Mouse (Mus musculus) kidney, embryonic 14.5 days (tissue): ENCODE results near the gene Gpbp1l1. TPM values are rescaled to one million over a fixed set of nuclear protein-coding genes. Genes with fewer than 3 reads are reported as not detected.

Experiments
- ATAC-seq: fragments of 200-750 bp; cut with Nextera tagmentation; 2 replicates; pipeline ENCODE4 v1.8.0; 2017; ENCODE audit warnings: moderate number of reproducible peaks, mild to moderate bottlenecking, moderate TSS enrichment, moderate library complexity; ENCODE audit not compliant: low FRiP score, low TSS enrichment
- H3K27ac ChIP-seq: fragments of 300-500 bp; sonication (generic); 2 replicates; pipeline ENCODE4 v1.5.1; 2014; ENCODE audit warnings: low read depth, mild to moderate bottlenecking, low read length, moderate library complexity, mixed read lengths
- H3K27me3 ChIP-seq: fragments of 300-500 bp; sonication (generic); 2 replicates; pipeline ENCODE4 v1.6.1; 2014; ENCODE audit warnings: mild to moderate bottlenecking, low read length; ENCODE audit not compliant: control insufficient read depth, insufficient read depth
- H3K36me3 ChIP-seq: fragments of 300-500 bp; sonication (generic); 2 replicates; pipeline ENCODE4 v1.6.1; 2014; ENCODE audit warnings: low read length, mixed read lengths; ENCODE audit not compliant: control insufficient read depth, insufficient read depth
- H3K4me1 ChIP-seq: fragments of 300-500 bp; sonication (generic); 2 replicates; pipeline ENCODE4 v1.6.1; 2014; ENCODE audit warnings: low read length, mixed read lengths; ENCODE audit not compliant: control insufficient read depth, insufficient read depth
- H3K4me2 ChIP-seq: fragments of 300-500 bp; sonication (generic); replicated peaks from 2 replicates; pipeline ENCODE4 v1.6.1; 2014; ENCODE audit warnings: low read depth, mild to moderate bottlenecking, low read length
- H3K4me3 ChIP-seq: fragments of 300-500 bp; sonication (generic); 2 replicates; pipeline ENCODE4 v1.5.1; 2014; ENCODE audit warnings: mild to moderate bottlenecking, low read length
- H3K9ac ChIP-seq: fragments of 300-500 bp; sonication (generic); 2 replicates; pipeline ENCODE4 v1.6.1; 2014; ENCODE audit warnings: low read depth, mild to moderate bottlenecking, low read length, moderate library complexity
- H3K9me3 ChIP-seq: fragments of 300-500 bp; sonication (generic); 2 replicates; pipeline ENCODE4 v1.6.1; 2016; ENCODE audit warnings: low read length; ENCODE audit not compliant: control insufficient read depth
- WGBS: fragments of 180-500 bp; shearing (Covaris S2); extraction: QIAGEN DNeasy Blood & Tissue Kit; methylation state at CpG from one replicate; pipeline ENCODE4 v1.1.7; 2014; 5-methylcytosine and 5-hydroxymethylcytosine counted together
- polyA plus RNA-seq: library from polyadenylated mRNA; unstranded; fragments of >200 nt; fragmentation: Nextera tagmentation; extraction: Ambion mirVana; gene quantifications from 2 replicates; pipeline ENCODE4 v1.2.1, GENCODE M21; 2014

Gene Gpbp1l1
- 44.6 and 54.8 TPM in 2 replicates for polyA plus RNA-seq

- H3K9ac ChIP-seq, result peak within 1 kb of the TSS; percentile 90
- peak; percentile 97 for ATAC-seq
- H3K4me1 ChIP-seq, result peaks cover 4% of the 10 kb centered on the region; the same call in 1 of the 2 replicates
- WGBS, result under 1% methylated on average over 73 of the region's 78 CpGs
- peak within 1 kb of the TSS; percentile 93 for H3K27ac ChIP-seq
- H3K36me3 ChIP-seq, result peaks cover 14% of the 10 kb centered on the region
- H3K9me3 ChIP-seq, result no peaks in the 10 kb centered on the region
- H3K4me3 ChIP-seq, result peak within 1 kb of the TSS; percentile 90
- H3K27me3 ChIP-seq, result no peaks in the 10 kb centered on the region
- peak within 1 kb of the TSS; percentile 82 for H3K4me2 ChIP-seq
These were observed at the start of gene Gpbp1l1 for GRCm38 (mm10) chr4:116557306-116558121. Gene Gpbp1l1, plus strand, starts transcription at chr4:116557658.

GRCm38 (mm10) chr4:116531109-116531508 lies 26.3 kb upstream of the Gpbp1l1 start:
- Histone ChIP-seq H3K9ac (no peak overlapping the region), H3K27me3 (no peaks in the 10 kb centered on the region), H3K4me3 (no peak overlapping the region), H3K27ac (no peak overlapping the region), H3K9me3 (no peaks in the 10 kb centered on the region), H3K4me1 (no peaks in the 10 kb centered on the region), H3K4me2 (no peak overlapping the region), H3K36me3 (peaks cover 6% of the 10 kb centered on the region)
- WGBS, result 71% methylated on average over 2 of the region's 2 CpGs
- no peak for ATAC-seq

- H3K4me3 ChIP-seq, result no peak overlapping the region
- H3K4me2 ChIP-seq, result no peak overlapping the region
- no peaks in the 10 kb centered on the region for H3K27me3 ChIP-seq
- H3K36me3 ChIP-seq, result peaks cover 5% of the 10 kb centered on the region; the same call in 1 of the 2 replicates
- H3K4me1 ChIP-seq, result no peaks in the 10 kb centered on the region
- no peaks in the 10 kb centered on the region for H3K9me3 ChIP-seq
- H3K27ac ChIP-seq, result no peak overlapping the region
- no peak for ATAC-seq
- no peak overlapping the region for H3K9ac ChIP-seq
These were observed 21.1 kb upstream of the Gpbp1l1 start for GRCm38 (mm10) chr4:116536351-116536750.

GRCm38 (mm10) chr4:116537737-116538136 lies 19.7 kb upstream of the Gpbp1l1 start:
- ATAC-seq, result no peak
- Histone ChIP-seq H3K9me3 (no peaks in the 10 kb centered on the region), H3K4me1 (no peaks in the 10 kb centered on the region), H3K4me3 (no peak overlapping the region), H3K4me2 (no peak overlapping the region), H3K9ac (no peak overlapping the region), H3K27ac (no peak overlapping the region), H3K27me3 (no peaks in the 10 kb centered on the region), H3K36me3 (peaks cover 7% of the 10 kb centered on the region; the same call in 1 of the 2 replicates)
- 83% methylated on average over 3 of the region's 3 CpGs for WGBS

GRCm38 (mm10) chr4:116550432-116550831 lies 7.0 kb upstream of the Gpbp1l1 start:
- peaks cover 17% of the 10 kb centered on the region for H3K36me3 ChIP-seq
- 88% methylated on average over 1 of the region's 1 CpGs for WGBS
- H3K4me2 ChIP-seq, result no peak overlapping the region
- H3K4me3 ChIP-seq, result no peak overlapping the region
- H3K4me1 ChIP-seq, result no peaks in the 10 kb centered on the region
- no peak overlapping the region for H3K9ac ChIP-seq
- no peak for ATAC-seq
- no peaks in the 10 kb centered on the region for H3K27me3 ChIP-seq
- no peak overlapping the region for H3K27ac ChIP-seq
- no peaks in the 10 kb centered on the region for H3K9me3 ChIP-seq

GRCm38 (mm10) chr4:116553035-116553434 lies 4.4 kb upstream of the Gpbp1l1 start:
- no peaks in the 10 kb centered on the region for H3K27me3 ChIP-seq
- no peaks in the 10 kb centered on the region for H3K4me1 ChIP-seq
- 91% methylated on average over 3 of the region's 3 CpGs for WGBS
- no peak for ATAC-seq
- H3K9me3 ChIP-seq, result no peaks in the 10 kb centered on the region
- H3K4me2 ChIP-seq, result no peak overlapping the region
- no peak overlapping the region for H3K4me3 ChIP-seq
- no peak overlapping the region for H3K9ac ChIP-seq
- H3K36me3 ChIP-seq, result peaks cover 17% of the 10 kb centered on the region
- no peak overlapping the region for H3K27ac ChIP-seq

- Histone ChIP-seq H3K9ac (peak within 1 kb of the TSS; percentile 90), H3K9me3 (no peaks in the 10 kb centered on the region), H3K4me3 (peak within 1 kb of the TSS; percentile 90), H3K4me2 (peak within 1 kb of the TSS; percentile 82), H3K27ac (peak within 1 kb of the TSS; percentile 93), H3K27me3 (no peaks in the 10 kb centered on the region), H3K36me3 (peaks cover 17% of the 10 kb centered on the region), H3K4me1 (peaks cover 4% of the 10 kb centered on the region; the same call in 1 of the 2 replicates)
- 3% methylated on average over 23 of the region's 23 CpGs for WGBS
- no peak for ATAC-seq
These were observed 1.8 kb upstream of the Gpbp1l1 start, which contains the start of gene Tmem69 for GRCm38 (mm10) chr4:116555413-116556300. Gene Tmem69, minus strand, starts transcription at chr4:116555936.

- peak overlapping the region; percentile 93 for H3K27ac ChIP-seq
- no peaks in the 10 kb centered on the region for H3K27me3 ChIP-seq
- under 1% methylated on average over 28 of the region's 28 CpGs for WGBS
- peak overlapping the region; percentile 90 for H3K9ac ChIP-seq
- no peaks in the 10 kb centered on the region for H3K9me3 ChIP-seq
- H3K36me3 ChIP-seq, result peaks cover 17% of the 10 kb centered on the region
- peak; percentile 95 for ATAC-seq
- H3K4me2 ChIP-seq, result peak overlapping the region; percentile 82
- H3K4me1 ChIP-seq, result peaks cover 4% of the 10 kb centered on the region; the same call in 1 of the 2 replicates
- peak overlapping the region; percentile 90 for H3K4me3 ChIP-seq
These were observed 725 bp upstream of the Gpbp1l1 start for GRCm38 (mm10) chr4:116556561-116557305.
